Mouse (Mus musculus) embryonic fibroblast, embryonic 13.5 days (primary cell): ENCODE measurements around the gene Neurl4. TPM values are rescaled to one million over a fixed set of nuclear protein-coding genes. Genes with fewer than 3 reads are reported as not detected.

ENCODE experiments used
- H3K27ac ChIP-seq: 2 replicates; pipeline ENCODE4 v1.5.1; 2012; ENCODE audit warnings: low read length, control low read depth, inconsistent platforms; ENCODE audit not compliant: insufficient read depth
- H3K4me1 ChIP-seq: 2 replicates; pipeline ENCODE4 v1.6.1; 2011; ENCODE audit warnings: low read length; ENCODE audit not compliant: control insufficient read depth, insufficient read depth
- H3K4me3 ChIP-seq: 2 replicates; pipeline ENCODE4 v1.5.1; 2011; ENCODE audit warnings: mild to moderate bottlenecking, control low read depth, low read length; ENCODE audit not compliant: insufficient read depth
- CTCF ChIP-seq: IDR thresholded peaks from 2 replicates; pipeline ENCODE4 v1.5.1; 2011; ENCODE audit warnings: mild to moderate bottlenecking, control low read depth, low read length, moderate library complexity, borderline replicate concordance; ENCODE audit not compliant: insufficient read depth
- POLR2A ChIP-seq: IDR thresholded peaks from 2 replicates; pipeline ENCODE4 v1.6.1; 2011; ENCODE audit warnings: low read depth, mild to moderate bottlenecking, control low read depth, low read length, moderate library complexity
- polyA plus RNA-seq: library from polyadenylated mRNA; stranded (reverse); fragments of >200 nt; gene quantifications from 2 replicates; pipeline ENCODE4 v1.2.4, GENCODE M21; 2011; ENCODE audit warnings: low read depth; ENCODE audit not compliant: missing spikeins, insufficient read length

The Neurl4 gene
- polyA plus RNA-seq, 1 experiment, result 31.8 TPM

DNA sequence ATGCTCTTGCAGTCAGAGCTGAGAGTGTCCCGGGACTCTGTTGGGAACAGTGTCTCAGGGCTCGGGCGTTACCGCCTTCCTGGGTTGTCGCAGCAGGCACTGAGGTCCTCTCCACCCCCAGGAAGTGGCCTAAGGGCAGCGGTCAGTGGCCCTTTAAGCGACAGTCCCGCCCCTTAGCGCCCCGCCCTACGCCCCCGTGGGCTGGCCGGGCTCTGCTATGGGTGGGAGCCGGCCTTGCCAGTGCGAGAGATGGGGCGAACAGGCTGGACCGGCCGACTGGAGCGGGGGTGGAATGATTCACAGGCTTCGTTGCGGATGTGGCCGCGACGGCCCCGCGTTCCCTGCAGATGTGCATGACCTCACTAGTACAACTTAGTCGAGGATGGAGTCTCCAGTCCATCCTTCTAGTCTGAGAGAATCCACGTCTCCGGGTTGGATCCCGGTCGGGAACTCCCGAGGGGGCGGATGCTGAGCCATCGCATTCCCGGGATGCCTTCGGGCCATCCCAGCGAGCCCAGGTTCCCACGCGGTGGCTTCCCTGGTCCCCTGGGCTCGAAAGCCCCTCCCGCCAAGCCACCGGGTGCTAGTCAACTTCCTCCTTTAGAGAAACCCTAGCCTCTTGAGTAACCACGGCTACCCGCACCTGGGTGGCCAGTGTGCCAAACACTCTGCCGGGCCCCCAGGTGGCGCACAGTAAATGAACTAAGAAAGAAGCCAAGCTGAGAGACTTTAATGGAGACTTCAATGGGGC, 19.8 kb upstream of the Neurl4 start, which contains the start of gene Kctd11:
Kctd11 (minus strand) TSS at position 554 of the 751 bp plus-strand sequence.
- TF ChIP-seq POLR2A (peak; percentile 88), CTCF (no peak)
- H3K4me1 ChIP-seq, result no peaks in the 10 kb centered on the region; the same call in 1 of the 2 replicates

DNA sequence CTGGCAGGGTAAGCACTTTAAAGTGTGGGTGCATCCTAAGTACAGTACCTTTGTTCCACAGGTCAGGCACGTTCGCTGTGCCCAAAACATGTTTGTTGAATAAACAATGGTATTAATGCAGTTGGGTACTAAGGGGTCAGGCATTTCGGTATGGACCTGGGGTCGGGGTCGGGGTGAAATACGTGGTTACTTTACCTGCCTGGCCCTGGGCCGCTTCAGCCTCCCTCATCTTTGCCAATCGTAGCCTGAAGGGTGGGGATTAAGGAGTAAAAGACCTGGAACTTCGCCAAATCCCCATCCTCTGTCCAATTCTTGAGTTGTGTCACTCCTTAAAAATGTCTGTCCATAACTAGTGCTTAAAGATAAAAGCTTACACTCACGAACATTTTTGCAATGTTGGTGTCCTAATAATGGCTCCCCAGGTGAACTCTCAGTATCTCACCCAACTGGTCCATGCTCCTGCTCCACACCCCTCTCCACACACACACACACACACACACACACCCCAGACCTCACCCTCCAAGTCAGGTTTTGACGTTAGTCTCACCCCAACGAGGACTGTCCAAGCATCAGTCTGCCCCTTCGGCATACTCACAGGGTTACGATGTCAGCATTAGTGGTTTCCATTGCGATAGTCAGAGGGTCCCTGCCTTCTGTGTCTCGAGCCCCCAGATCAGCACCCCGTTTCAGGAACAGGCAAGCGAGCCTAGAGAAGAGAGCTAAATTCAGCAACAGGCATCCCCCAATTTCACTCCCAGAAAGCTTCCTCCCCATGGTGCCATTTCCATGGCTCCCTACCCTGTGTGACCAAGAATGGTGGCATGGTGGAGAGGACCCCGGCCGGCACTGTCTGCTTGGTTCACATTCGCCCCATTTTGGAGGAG, 18.8 kb upstream of the Neurl4 start:
- Histone ChIP-seq H3K27ac (peak overlapping the region; percentile 96), H3K4me1 (no peaks in the 10 kb centered on the region; the same call in 1 of the 2 replicates), H3K4me3 (peak overlapping the region; percentile 80)
- TF ChIP-seq CTCF (no peak), POLR2A (no peak)

More for the DNA sequence above, 19.8 kb upstream of the Neurl4 start, which contains the start of gene Kctd11:
- H3K4me3 ChIP-seq, result peak within 1 kb of the TSS; percentile 80
- peak within 1 kb of the TSS; percentile 96 for H3K27ac ChIP-seq

DNA sequence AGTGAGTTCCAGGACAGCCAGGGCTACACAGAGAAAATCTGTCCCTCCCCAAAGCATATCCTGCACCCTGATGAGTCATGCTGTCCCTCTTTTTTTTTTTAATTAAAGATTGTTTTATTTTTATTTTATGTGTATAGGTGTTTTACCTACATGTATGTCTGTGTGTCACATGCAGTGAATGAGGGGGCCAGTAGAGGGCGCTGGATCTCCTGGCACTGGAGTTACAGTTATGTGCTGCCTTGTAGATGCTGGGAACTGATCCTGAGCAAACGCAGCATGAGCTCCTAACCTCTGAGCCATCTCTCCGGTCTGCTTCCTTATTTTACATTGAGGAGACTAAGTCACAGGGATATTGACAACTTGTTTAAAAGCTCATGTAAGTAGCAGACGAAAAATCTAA, 17.8 kb upstream of the Neurl4 start:
- TF ChIP-seq CTCF, result no peak
- TF ChIP-seq POLR2A, result no peak
- H3K4me1 ChIP-seq, result no peaks in the 10 kb centered on the region
- H3K4me3 ChIP-seq, result no peak overlapping the region
- H3K27ac ChIP-seq, result no peak overlapping the region

DNA sequence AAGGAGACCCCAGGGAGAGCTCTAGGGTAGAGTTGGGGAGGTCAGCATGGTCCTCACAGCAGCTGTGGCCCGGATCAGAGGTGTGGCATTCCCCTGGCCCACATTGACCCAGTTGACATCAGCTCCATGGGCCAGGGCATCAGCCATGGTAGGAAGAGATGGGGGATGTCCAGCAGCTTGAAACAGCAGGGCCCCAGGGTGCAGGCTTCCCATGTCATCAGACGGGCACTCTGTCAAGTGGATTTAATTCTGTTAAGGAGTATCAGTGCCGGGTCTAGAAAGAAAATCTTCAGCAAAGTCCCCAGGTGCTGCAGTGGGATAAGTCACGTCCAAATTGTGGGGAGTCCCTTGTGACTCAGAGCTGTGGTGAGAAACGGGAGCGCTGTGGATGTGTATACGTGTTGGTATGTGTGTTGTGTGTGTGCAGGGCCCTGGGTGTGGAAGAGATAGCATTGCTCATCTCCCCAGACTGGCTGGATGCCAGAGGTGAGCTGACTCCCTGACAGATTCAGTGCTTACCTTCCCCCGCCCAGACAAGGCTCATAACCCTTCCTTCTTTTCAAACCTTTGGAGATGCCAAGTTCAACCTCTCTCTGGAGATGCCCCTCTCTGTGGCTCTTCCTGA, 17.2 kb upstream of the Neurl4 start:
- Histone ChIP-seq H3K4me1 (no peaks in the 10 kb centered on the region), H3K4me3 (no peak overlapping the region), H3K27ac (no peak overlapping the region)
- no peak for TF ChIP-seq POLR2A
- no peak for TF ChIP-seq CTCF

DNA sequence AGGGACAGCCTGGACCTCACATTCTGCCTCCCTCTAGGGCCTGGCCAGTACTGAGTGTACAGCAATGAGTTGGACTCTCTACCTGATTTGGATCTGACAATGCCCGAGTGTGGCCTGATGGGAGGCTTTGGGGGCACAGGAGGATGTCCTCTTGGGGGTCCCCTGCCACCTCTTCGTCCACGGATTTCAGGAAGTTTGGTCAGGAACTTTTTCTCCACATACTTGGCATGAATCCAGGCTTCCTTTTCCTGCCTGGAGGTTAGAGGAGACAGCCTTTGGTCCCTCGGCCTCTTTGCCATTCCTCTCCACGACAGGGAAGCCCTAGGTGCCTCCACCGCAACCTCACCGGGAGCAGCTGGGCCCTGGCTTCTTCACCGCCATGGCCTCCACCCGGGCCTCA, 16.6 kb upstream of the Neurl4 start:
- Histone ChIP-seq H3K4me1 (no peaks in the 10 kb centered on the region), H3K4me3 (no peak overlapping the region), H3K27ac (no peak overlapping the region)
- no peak for TF ChIP-seq CTCF
- TF ChIP-seq POLR2A, result no peak

DNA sequence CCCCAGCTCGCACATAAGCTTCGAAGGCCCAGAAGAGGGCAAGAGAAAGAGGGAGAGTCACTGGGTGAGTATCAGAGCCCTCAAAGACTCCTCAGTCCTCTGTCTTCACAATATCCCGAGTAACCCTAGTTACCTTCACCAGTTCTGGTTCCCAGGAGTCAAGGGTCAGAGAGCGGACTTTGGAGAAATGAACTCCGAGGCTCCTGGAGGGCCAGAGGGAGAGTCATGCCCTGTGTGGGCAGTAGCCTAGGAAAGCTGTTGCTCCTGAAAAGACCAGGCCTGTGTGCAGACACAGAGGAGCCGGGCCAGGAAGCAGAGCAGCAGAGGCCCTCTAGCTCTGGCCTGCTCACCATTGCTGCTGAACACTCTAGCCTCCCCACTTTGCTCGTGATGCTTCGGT, 16.2 kb upstream of the Neurl4 start:
- TF ChIP-seq CTCF (no peak), POLR2A (no peak)
- Histone ChIP-seq H3K4me1 (no peaks in the 10 kb centered on the region), H3K27ac (no peak overlapping the region), H3K4me3 (no peak overlapping the region)

DNA sequence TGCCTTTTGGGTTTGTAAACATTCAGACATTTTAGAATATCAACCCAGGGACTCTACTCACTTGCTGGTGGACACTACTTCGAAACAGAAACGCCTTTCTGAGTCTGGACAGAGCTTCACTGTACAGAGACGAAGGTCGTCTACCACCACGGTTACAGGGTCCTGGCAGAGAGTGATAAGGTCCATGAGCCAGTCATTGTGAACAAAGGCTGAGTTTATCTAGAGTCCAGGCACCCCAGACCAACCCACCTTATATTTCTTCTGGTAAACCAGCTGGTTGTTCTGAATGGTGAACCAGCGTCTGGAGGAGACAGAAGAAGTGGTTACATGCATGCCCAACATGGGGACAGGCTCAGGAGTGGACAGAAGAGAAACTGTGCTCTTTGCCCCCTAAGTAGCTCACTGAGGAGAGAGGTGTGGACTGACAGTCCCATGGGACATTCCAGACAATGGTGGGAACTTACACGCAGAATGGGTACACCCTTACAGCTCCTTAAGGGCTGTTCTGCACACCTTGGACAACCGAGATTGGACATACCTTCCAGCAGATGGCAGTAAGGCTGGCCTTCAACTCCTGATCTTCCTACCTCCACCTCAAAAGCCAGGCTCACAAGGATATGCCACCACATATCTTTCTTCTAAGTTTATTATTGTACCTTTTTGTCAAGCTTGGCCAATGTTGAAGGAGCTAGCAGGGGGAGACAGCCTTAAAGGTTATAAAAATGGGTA, 13.8 kb upstream of the Neurl4 start:
- no peak overlapping the region for H3K27ac ChIP-seq
- no peak for TF ChIP-seq POLR2A
- no peak for TF ChIP-seq CTCF
- H3K4me3 ChIP-seq, result no peak overlapping the region

DNA sequence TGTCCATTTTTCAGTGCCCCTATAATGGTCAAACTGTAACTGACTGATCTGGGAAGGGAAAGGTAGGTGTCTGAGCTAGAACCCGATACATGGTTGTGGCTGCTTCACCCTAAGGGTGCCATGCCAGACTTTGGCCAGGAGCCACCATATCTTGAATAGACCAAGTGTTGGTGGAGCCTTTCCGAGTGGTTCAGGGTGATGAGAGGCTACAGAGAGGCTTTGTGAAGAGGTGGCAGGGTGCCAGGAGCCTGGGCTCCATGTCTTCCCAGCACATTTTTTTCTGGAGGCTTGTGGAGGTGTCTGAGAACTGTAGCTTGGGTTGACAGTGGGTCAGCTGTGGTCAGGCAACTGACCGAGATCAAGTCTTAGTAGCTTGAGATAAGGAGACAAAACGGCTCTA, 9.4 kb upstream of the Neurl4 start:
- Histone ChIP-seq H3K4me3 (no peak overlapping the region), H3K27ac (no peak overlapping the region), H3K4me1 (no peaks in the 10 kb centered on the region)
- no peak for TF ChIP-seq POLR2A
- no peak for TF ChIP-seq CTCF

More for the DNA sequence above, 13.8 kb upstream of the Neurl4 start:
- H3K4me1 ChIP-seq, result no peaks in the 10 kb centered on the region

DNA sequence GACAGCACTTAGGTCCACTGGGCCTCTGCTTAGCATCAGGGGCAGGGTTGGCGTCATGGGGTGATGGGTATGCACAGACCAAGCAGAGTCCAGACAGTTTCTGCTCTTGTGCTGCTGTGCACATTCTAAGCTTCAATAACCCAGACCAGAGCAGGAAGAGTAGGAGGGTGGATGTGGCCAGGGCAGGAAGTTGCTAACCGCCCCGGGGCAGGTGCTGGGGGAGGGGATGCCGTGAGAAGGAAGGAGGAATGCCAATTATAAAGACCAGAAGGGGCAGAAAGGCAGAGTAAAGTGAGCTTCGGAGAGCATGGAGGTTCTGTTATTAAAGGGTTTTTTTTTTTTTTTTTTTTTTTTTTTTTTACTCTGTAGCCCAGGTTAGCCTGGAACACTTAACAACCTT, 6.2 kb upstream of the Neurl4 start:
- Histone ChIP-seq H3K4me1 (no peaks in the 10 kb centered on the region), H3K4me3 (no peak overlapping the region)
- TF ChIP-seq CTCF, result no peak
- TF ChIP-seq POLR2A, result no peak

More for the DNA sequence above, 6.2 kb upstream of the Neurl4 start:
- no peak overlapping the region for H3K27ac ChIP-seq
